Mouse (Mus musculus) spleen, adult 2 months (tissue): Measurements from ENCODE around the gene 4930516K23Rik. TPM values are rescaled to one million over a fixed set of nuclear protein-coding genes. Genes with fewer than 3 reads are reported as not detected.

Experiments
- DNase-seq, 2 experiments: peaks; one replicate each; pipeline versions ENCODE4 v3.0.0 to v3.0.0-alpha.2; 2012 to 2021; ENCODE audit warnings: low spot score in 2 of 2, low read depth in 1 of 2
- H3K27ac ChIP-seq: fragments of 200-500 bp; 2 replicates; pipeline ENCODE4 v1.5.1; 2012; ENCODE audit warnings: low read length, inconsistent platforms; ENCODE audit not compliant: insufficient read depth
- H3K27me3 ChIP-seq: fragments of 200-500 bp; 2 replicates; pipeline ENCODE4 v1.6.1; 2012; ENCODE audit warnings: mild to moderate bottlenecking, moderate library complexity, low read length, inconsistent platforms; ENCODE audit not compliant: control insufficient read depth, insufficient read depth
- H3K36me3 ChIP-seq: fragments of 200-500 bp; 2 replicates; pipeline ENCODE4 v1.6.1; 2012; ENCODE audit warnings: mild to moderate bottlenecking, low read length, inconsistent platforms; ENCODE audit not compliant: control insufficient read depth, insufficient read depth
- H3K4me1 ChIP-seq: fragments of 200-500 bp; 2 replicates; pipeline ENCODE4 v1.6.1; 2011; ENCODE audit warnings: inconsistent platforms; ENCODE audit not compliant: control insufficient read depth, insufficient read depth, insufficient read length
- H3K4me3 ChIP-seq: fragments of 200-500 bp; 2 replicates; pipeline ENCODE4 v1.5.1; 2011; ENCODE audit warnings: mild to moderate bottlenecking, inconsistent platforms; ENCODE audit not compliant: insufficient read depth, insufficient read length; ENCODE audit errors: extremely low read depth
- CTCF ChIP-seq: fragments of 200-500 bp; IDR thresholded peaks from 2 replicates; pipeline ENCODE4 v1.5.1; 2011; ENCODE audit warnings: mild to moderate bottlenecking, inconsistent platforms; ENCODE audit not compliant: insufficient read depth, insufficient read length, insufficient replicate concordance; ENCODE audit errors: extremely low read depth
- POLR2A ChIP-seq: fragments of 200-500 bp; IDR thresholded peaks from 2 replicates; pipeline ENCODE4 v1.6.1; 2011; ENCODE audit warnings: low read depth, low read length, inconsistent platforms
- WGBS: fragments of 180-500 bp; shearing (Covaris S2); methylation state at CpG from one replicate; pipeline ENCODE4 v1.1.7; 2018; 5-methylcytosine and 5-hydroxymethylcytosine counted together
- polyA plus RNA-seq: library from polyadenylated mRNA; depleted of rRNA; stranded (reverse); fragments of >200 nt; gene quantifications from 2 replicates; pipeline ENCODE4 v1.2.3, GENCODE M21; 2012; rRNA removed

The 4930516K23Rik gene
- polyA plus RNA-seq, 1 experiment: not detected

DNA sequence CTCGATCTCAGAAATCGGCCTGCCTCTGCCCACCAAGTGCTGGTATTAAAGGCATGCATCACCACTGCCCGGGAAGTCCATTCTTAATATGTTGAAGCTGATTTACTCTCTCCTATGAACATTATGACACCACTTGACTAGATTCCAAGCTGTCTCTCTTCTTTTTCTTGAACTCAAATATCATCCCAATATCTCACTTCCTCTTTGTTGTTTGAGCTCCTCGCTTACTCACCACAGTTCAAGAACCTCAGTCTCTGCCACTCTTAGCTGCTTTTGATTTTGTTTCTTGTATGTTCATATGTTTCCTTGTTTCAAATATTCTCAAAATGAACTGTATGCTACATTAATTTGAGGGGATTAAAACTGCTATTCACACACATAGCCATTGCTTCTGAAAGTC lies 10.5 kb downstream of the 4930516K23Rik start:
- no peak overlapping the region for H3K27ac ChIP-seq
- no peaks in the 10 kb centered on the region for H3K4me1 ChIP-seq
- no peaks in the 10 kb centered on the region for H3K27me3 ChIP-seq
- no peak for DNase-seq
- H3K4me3 ChIP-seq: no peak overlapping the region
- TF ChIP-seq CTCF (no peak), POLR2A (no peak)
- H3K36me3 ChIP-seq: no peaks in the 10 kb centered on the region
- 73% methylated on average over 4 of the region's 4 CpGs for WGBS

DNA sequence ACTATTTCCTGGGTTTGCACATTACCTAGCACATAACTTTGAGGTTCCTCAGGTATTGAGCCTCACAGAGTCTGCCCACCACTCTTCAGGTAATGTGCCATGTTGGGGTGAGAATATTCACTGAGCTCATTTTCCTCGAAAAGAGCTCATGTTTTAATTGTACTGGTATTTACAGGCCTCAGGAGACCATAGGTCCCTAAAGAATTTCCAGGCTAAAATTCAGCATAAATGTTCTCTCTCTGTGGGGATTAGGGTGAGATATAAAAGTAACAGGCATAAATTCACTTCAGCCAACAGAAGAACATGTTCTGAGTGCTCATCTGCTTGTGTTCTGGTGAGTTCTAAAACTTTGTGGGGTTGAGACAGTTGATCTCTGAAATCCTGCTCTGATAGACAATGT lies 26.1 kb downstream of the 4930516K23Rik start, which contains the start of gene Olfr641:
TSS of gene Olfr641 (plus strand) at position 301 of the 400 bp plus-strand sequence.
- 71% methylated on average over 1 of the region's 1 CpGs for WGBS
- DNase-seq: no peak
- H3K4me3 ChIP-seq: no peak within 1 kb of the TSS
- H3K27ac ChIP-seq: no peak within 1 kb of the TSS
- H3K27me3 ChIP-seq: no peaks in the 10 kb centered on the region
- H3K36me3 ChIP-seq: no peaks in the 10 kb centered on the region
- no peak for TF ChIP-seq CTCF
- TF ChIP-seq POLR2A: no peak
- no peaks in the 10 kb centered on the region for H3K4me1 ChIP-seq

DNA sequence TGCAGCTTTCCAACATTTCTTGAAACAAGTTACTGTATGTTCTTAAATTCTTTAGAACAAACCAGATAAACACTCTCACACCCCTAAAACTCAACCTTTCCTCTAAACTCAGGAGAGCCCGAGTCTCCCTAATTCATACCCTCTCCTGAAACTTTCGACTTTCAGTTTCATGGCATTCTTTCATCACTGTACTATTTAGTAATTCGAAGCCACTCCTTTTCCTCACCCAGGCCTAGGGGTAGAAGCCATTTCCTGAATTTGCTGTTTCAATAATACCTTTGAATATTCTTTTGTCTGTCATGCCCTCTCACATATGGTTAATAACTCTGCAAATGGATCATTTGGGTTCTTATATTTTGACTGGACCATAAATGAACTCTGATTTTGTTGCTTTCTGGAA lies 34.3 kb downstream of the 4930516K23Rik start:
- H3K27me3 ChIP-seq: no peaks in the 10 kb centered on the region
- H3K36me3 ChIP-seq: no peaks in the 10 kb centered on the region
- H3K27ac ChIP-seq: no peak overlapping the region
- 80% methylated on average over 3 of the region's 3 CpGs for WGBS
- DNase-seq: no peak
- no peaks in the 10 kb centered on the region for H3K4me1 ChIP-seq
- no peak overlapping the region for H3K4me3 ChIP-seq
- TF ChIP-seq POLR2A (no peak), CTCF (no peak)

DNA sequence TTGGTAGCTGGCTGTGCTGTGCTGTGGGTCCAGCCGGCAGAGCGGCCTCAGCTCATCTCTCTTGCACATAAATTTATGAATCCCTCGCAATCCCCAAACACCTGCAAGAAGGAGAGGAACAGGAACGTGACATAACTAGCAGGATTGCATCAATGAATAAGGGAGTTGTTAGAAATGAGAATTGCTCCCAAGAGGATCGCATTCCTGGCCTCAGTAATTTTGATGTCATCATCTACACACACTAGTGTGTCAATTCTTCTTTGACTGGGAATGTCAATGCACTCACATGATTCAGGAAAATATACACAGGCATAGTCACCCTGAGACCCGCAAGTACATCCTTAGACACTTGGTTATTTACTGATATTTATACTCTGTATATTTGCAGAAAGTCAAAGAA lies 35.8 kb downstream of the 4930516K23Rik start, which contains the start of gene Olfr640:
TSS of gene Olfr640 (minus strand) at position 101 of the 400 bp plus-strand sequence.
- no peak for DNase-seq
- no peak within 1 kb of the TSS for H3K27ac ChIP-seq
- H3K4me3 ChIP-seq: no peak within 1 kb of the TSS
- no peaks in the 10 kb centered on the region for H3K4me1 ChIP-seq
- 84% methylated on average over 6 of the region's 6 CpGs for WGBS
- H3K36me3 ChIP-seq: no peaks in the 10 kb centered on the region
- H3K27me3 ChIP-seq: no peaks in the 10 kb centered on the region
- TF ChIP-seq POLR2A (no peak), CTCF (no peak)

DNA sequence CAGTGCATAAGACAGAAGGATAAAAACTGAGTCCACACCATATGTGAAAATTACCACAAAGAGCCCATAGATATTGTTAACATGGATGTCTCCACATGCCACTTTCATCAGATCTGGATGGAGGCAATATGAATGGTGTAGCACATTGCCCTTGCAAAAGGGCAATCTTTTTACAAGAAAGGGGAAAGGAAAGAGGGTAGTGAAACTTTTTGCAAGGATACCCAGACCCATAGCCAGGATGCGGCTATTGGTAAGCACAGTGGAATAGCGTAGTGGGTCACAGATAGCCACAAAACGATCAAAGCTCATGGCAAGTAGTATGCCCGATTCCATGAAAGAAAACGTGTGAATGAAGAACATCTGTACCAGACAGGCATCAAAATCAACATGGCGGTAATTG lies 39.6 kb downstream of the 4930516K23Rik start:
- Histone ChIP-seq H3K27me3 (no peaks in the 10 kb centered on the region), H3K4me1 (no peaks in the 10 kb centered on the region), H3K4me3 (no peak overlapping the region), H3K36me3 (no peaks in the 10 kb centered on the region), H3K27ac (no peak overlapping the region)
- TF ChIP-seq POLR2A: no peak
- TF ChIP-seq CTCF: no peak
- no peak for DNase-seq
- WGBS: 90% methylated on average over 6 of the region's 6 CpGs

DNA sequence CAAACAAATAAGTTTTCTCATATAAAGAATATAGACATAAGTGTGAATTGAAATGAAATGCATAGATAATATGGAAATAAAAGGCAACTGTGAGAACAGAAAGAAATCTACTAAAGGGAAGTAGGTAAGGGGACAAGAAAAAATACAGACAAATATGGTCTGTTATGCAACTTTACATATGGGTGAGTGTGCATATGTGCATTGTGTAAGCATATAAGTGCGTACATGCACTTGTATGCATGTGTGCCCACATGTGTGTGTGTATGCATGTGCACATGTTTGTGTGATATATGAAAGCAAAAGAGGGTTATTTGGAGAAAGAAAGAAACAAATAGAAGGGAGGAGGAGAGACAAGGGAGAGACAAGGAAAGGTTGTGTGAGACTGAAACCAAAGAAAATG lies 42.3 kb downstream of the 4930516K23Rik start:
- Histone ChIP-seq H3K27me3 (no peaks in the 10 kb centered on the region), H3K36me3 (no peaks in the 10 kb centered on the region), H3K4me1 (no peaks in the 10 kb centered on the region), H3K27ac (no peak overlapping the region), H3K4me3 (no peak overlapping the region)
- WGBS: 83% methylated on average over 1 of the region's 1 CpGs
- TF ChIP-seq POLR2A: no peak
- no peak for TF ChIP-seq CTCF
- DNase-seq: no peak

DNA sequence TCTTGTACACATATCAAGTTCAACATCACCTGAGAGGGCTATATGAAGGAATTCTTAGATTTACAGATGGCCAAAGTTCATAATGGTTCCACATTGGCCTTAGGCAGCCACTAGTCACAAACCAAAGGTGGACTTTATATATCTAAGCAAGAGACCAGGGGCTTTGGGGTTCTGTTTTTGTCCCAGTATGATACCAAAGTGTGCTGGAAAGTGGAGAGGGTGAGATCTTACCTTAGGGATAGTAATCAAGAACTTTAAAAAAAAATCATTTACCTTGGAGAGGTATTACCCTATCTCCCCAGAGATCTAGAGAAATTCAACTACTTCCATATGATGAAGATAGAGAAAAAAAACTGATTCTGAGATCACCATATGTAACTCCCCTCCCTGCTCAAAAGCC lies 44.0 kb downstream of the 4930516K23Rik start, which contains the start of gene Olfr639:
TSS of gene Olfr639 (minus strand) at position 101 of the 400 bp plus-strand sequence.
- no peaks in the 10 kb centered on the region for H3K4me1 ChIP-seq
- no peak within 1 kb of the TSS for H3K4me3 ChIP-seq
- no peaks in the 10 kb centered on the region for H3K27me3 ChIP-seq
- H3K36me3 ChIP-seq: no peaks in the 10 kb centered on the region
- TF ChIP-seq CTCF (no peak), POLR2A (no peak)
- DNase-seq: no peak
- no peak within 1 kb of the TSS for H3K27ac ChIP-seq

Other genes starting within 250 kb of the 4930516K23Rik start
- 8,577 and 15,977 TPM in 2 replicates for gene Hbb-bt, start 247.4 kb downstream of the 4930516K23Rik start, polyA plus RNA-seq
- gene Hbb-bs, start 233.3 kb downstream of the 4930516K23Rik start, polyA plus RNA-seq: 71,783 and 120,196 TPM in 2 replicates
- gene Hbb-bh2, start 220.9 kb downstream of the 4930516K23Rik start, polyA plus RNA-seq: not detected in 2 replicates
- 0.15 TPM in 1 of 2 replicates, not detected in the other for gene Hbb-bh1, start 218.3 kb downstream of the 4930516K23Rik start, polyA plus RNA-seq
- 0.14 TPM in 1 of 2 replicates, not detected in the other for gene Hbb-y, start 208.2 kb downstream of the 4930516K23Rik start, polyA plus RNA-seq
- gene Olfr66, start 175.2 kb downstream of the 4930516K23Rik start, polyA plus RNA-seq: not detected in 2 replicates
- not detected in 2 replicates for gene Olfr64, start 167.0 kb downstream of the 4930516K23Rik start, polyA plus RNA-seq
- gene Olfr65, start 158.0 kb downstream of the 4930516K23Rik start, polyA plus RNA-seq: not detected in 2 replicates
- not detected in 2 replicates for gene Olfr631, start 132.6 kb downstream of the 4930516K23Rik start, polyA plus RNA-seq
- not detected in 2 replicates for gene Olfr632, start 127.1 kb downstream of the 4930516K23Rik start, polyA plus RNA-seq
- not detected in 2 replicates for gene Olfr633, start 117.0 kb downstream of the 4930516K23Rik start, polyA plus RNA-seq
- not detected in 2 replicates for gene Olfr635, start 90.3 kb downstream of the 4930516K23Rik start, polyA plus RNA-seq
- not detected in 2 replicates for gene Olfr638, start 62.7 kb downstream of the 4930516K23Rik start, polyA plus RNA-seq
- gene Olfr639, start 44.1 kb downstream of the 4930516K23Rik start, polyA plus RNA-seq: not detected in 2 replicates
- gene Olfr640, start 35.9 kb downstream of the 4930516K23Rik start, polyA plus RNA-seq: not detected in 2 replicates
- gene Olfr641, start 26.0 kb downstream of the 4930516K23Rik start, polyA plus RNA-seq: not detected in 2 replicates
- not detected in 2 replicates for gene Olfr642, start 8.8 kb downstream of the 4930516K23Rik start, polyA plus RNA-seq
- gene Olfr644, start 10.4 kb upstream of the 4930516K23Rik start, polyA plus RNA-seq: not detected in 2 replicates
- not detected in 2 replicates for gene Olfr645, start 24.0 kb upstream of the 4930516K23Rik start, polyA plus RNA-seq
- gene Olfr646, start 43.4 kb upstream of the 4930516K23Rik start, polyA plus RNA-seq: 0.08 TPM in 1 of 2 replicates, not detected in the other
- gene Ubqln5, start 68.4 kb upstream of the 4930516K23Rik start, polyA plus RNA-seq: not detected in 2 replicates
- not detected in 2 replicates for gene Olfr643, start 76.0 kb upstream of the 4930516K23Rik start, polyA plus RNA-seq
- gene Ubqln3, start 81.8 kb upstream of the 4930516K23Rik start, polyA plus RNA-seq: not detected in 2 replicates
- gene Ubqlnl, start 89.1 kb upstream of the 4930516K23Rik start, polyA plus RNA-seq: not detected in 2 replicates
- not detected in 2 replicates for gene Olfm5, start 103.4 kb upstream of the 4930516K23Rik start, polyA plus RNA-seq
- gene Olfr648, start 121.9 kb upstream of the 4930516K23Rik start, polyA plus RNA-seq: not detected in 2 replicates
- gene Olfr649, start 134.5 kb upstream of the 4930516K23Rik start, polyA plus RNA-seq: not detected in 2 replicates
- 0.34 and 0.36 TPM in 2 replicates for gene Trim6, start 157.3 kb upstream of the 4930516K23Rik start, polyA plus RNA-seq
- 13.5 and 14.5 TPM in 2 replicates for gene Trim34a, start 183.0 kb upstream of the 4930516K23Rik start, polyA plus RNA-seq
- gene Trim5, start 226.6 kb upstream of the 4930516K23Rik start, polyA plus RNA-seq: 1.7 and 1.8 TPM in 2 replicates